In the genomic region with DNA sequence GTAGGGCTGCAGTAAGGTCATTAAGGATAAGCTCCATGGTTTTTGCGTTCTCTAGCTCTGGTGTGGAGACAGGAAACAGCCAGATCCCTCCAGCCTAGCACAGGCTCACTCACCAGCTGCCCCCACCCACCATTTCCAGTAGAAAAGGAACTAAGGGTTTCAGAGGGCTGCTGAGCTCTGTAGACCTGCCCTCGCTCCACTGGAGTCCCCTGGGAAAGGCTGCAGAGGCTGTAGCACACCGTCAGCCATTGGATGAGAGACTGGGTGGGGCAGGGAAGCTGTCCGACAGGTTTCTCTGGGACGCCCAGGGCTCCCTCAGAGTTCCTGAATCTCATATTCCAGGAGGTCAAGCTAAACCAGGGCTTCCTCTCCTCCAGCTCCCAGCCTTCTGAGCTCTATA, we compare ENCODE assay signal across 11 mouse cellular contexts. TPM values are rescaled to one million over a fixed set of nuclear protein-coding genes. Genes with fewer than 3 reads are reported as not detected.
DNase-seq lines count a peak whose midpoint lies in the region; ATAC-seq and TF ChIP-seq lines count a peak whose summit lies in the region.
"Had no signal": no experiment of that assay in that cellular context is flagged by ENCODE, and none has a peak within 500 bp of the region (broad histone marks: within the 10 kb centered on the region; RNA-seq: fewer than 3 reads in every experiment).

No protein-coding gene starts in this region.

- peak overlapping the region; percentile 89 for H3K27ac ChIP-seq in lung, embryonic 14.5 days (ENCODE audit: low read depth)
- H3K27ac ChIP-seq: layer of hippocampus, adult 2 months; liver, embryonic 14.5 days had no signal

- H3K4me3 ChIP-seq in E14TG2a.4 (replicated peaks; ENCODE audit: low read length), result peak overlapping the region; percentile 70
- H3K4me3 ChIP-seq in lung, embryonic 14.5 days (ENCODE audit: low read depth, low read length), result no peak overlapping the region
- H3K4me3 ChIP-seq: layer of hippocampus, adult 2 months had no signal

- intact Hi-C loops in left cerebral cortex, postnatal 4 days (cut with DNase I), result no loop called here

- H3K27me3 ChIP-seq in E14TG2a.4 (ENCODE audit: insufficient read depth, low read length), result no peaks in the 10 kb centered on the region
- H3K27me3 ChIP-seq in lung, embryonic 14.5 days (ENCODE audit: insufficient read depth, low read length), result no peaks in the 10 kb centered on the region

- DNase-seq in R1 (ENCODE audit: low read depth, low spot score) (peak; percentile 96), MN1 (ENCODE audit: low spot score) (no peak), liver (no peak)
- peak; percentile 64 for DNase-seq in kidney, adult 18-20 months
- DNase-seq in lung, embryonic 14.5 days, result peak; percentile 73
- DNase-seq in frontal cortex, postnatal 25 days (ENCODE audit: low spot score in 2 of 2), result no peak
- no peak for DNase-seq in left cerebral cortex, postnatal 4 days
- DNase-seq: gastrocnemius, postnatal 14 days had no signal

- no peak for TF ChIP-seq CTCF in E14TG2a.4 (conservative IDR thresholded peaks at IDR 0.05; ENCODE audit: low read length)
- TF ChIP-seq CTCF in lung, embryonic 14.5 days (IDR thresholded peaks at IDR 0.05; ENCODE audit: low read depth), result no peak

- no peaks in the 10 kb centered on the region for H3K9me3 ChIP-seq in E14TG2a.4 (ENCODE audit: low read length)
- no peaks in the 10 kb centered on the region for H3K9me3 ChIP-seq in lung, embryonic 14.5 days (ENCODE audit: low read depth, low read length)

- H3K36me3 ChIP-seq in E14TG2a.4 (ENCODE audit: insufficient read depth, low read length), result peaks cover 57% of the 10 kb centered on the region
- peaks cover 41% of the 10 kb centered on the region for H3K36me3 ChIP-seq in lung, embryonic 14.5 days (ENCODE audit: insufficient read depth)

- peak overlapping the region; percentile 31; the same call in 1 of the 2 replicates for H3K4me2 ChIP-seq in lung, embryonic 14.5 days

- peaks cover 99% of the 10 kb centered on the region for H3K4me1 ChIP-seq in E14TG2a.4 (replicated peaks; ENCODE audit: low read depth, low read length)
- peaks cover 38% of the 10 kb centered on the region for H3K4me1 ChIP-seq in lung, embryonic 14.5 days (ENCODE audit: insufficient read depth)

- H3K9ac ChIP-seq in lung, embryonic 14.5 days, result no peak overlapping the region
- H3K9ac ChIP-seq: liver, embryonic 14.5 days had no signal

- peak; percentile 53 for ATAC-seq in lung, embryonic 14.5 days (ENCODE audit: insufficient read depth)

- 40% methylated on average over 5 of the region's 5 CpGs for WGBS in lung, embryonic 14.5 days

RNA-seq across cellular contexts. Expression of a gene that starts 11.0 kb away (rescaled TPM):
- 88.3 and 93.1 TPM in 2 replicates for polyA plus RNA-seq in lung, embryonic 14.5 days (2014; fragmentation: Nextera tagmentation; extraction: Ambion mirVana)
- total RNA-seq in left cerebral cortex, postnatal 4 days (2021), result 10 to 100 TPM; 74.2 to 77.9 TPM

RNA-seq across cellular contexts. Expression of a gene that starts 28.1 kb away (rescaled TPM):
- 64.5 and 67.3 TPM in 2 replicates for polyA plus RNA-seq in lung, embryonic 14.5 days (2014; fragmentation: Nextera tagmentation; extraction: Ambion mirVana)
- total RNA-seq in left cerebral cortex, postnatal 4 days (2021), result 1 to 10 TPM; 8.1 to 9.9 TPM

RNA-seq across cellular contexts. Expression of a gene that starts 28.9 kb away (rescaled TPM):
- polyA plus RNA-seq in lung, embryonic 14.5 days (2014; fragmentation: Nextera tagmentation; extraction: Ambion mirVana), result 135 and 146 TPM in 2 replicates
- 10 to 100 TPM; 13.7 to 15.0 TPM for total RNA-seq in left cerebral cortex, postnatal 4 days (2021)

RNA-seq across cellular contexts. Expression of a gene that starts 30.7 kb away (rescaled TPM):
- polyA plus RNA-seq in lung, embryonic 14.5 days (2014; fragmentation: Nextera tagmentation; extraction: Ambion mirVana), result 8.7 and 9.6 TPM in 2 replicates
- total RNA-seq in left cerebral cortex, postnatal 4 days (2021), result 100 to 1,000 TPM in 1 of 2 experiments, 10 to 100 TPM in 1; 43.8 to 116 TPM

RNA-seq across cellular contexts. Expression of a gene that starts 52.4 kb away (rescaled TPM):
- polyA plus RNA-seq in lung, embryonic 14.5 days (2014; fragmentation: Nextera tagmentation; extraction: Ambion mirVana), result not detected in 2 replicates
- total RNA-seq in left cerebral cortex, postnatal 4 days (2021), result not detected
- total RNA-seq: gastrocnemius, postnatal 14 days; layer of hippocampus, adult 2 months had no signal
- polyA plus RNA-seq: liver, embryonic 14.5 days had no signal

Comparison
In these comparisons a context has a peak if more than half of its experiments do, and no peak if none do; other contexts are left out.
1. DNase-seq: peak in R1 (single experiment), kidney, adult 18-20 months (single experiment) and lung, embryonic 14.5 days (single experiment); none in frontal cortex, postnatal 25 days (0 of 2), left cerebral cortex, postnatal 4 days (single experiment), MN1 (single experiment) and liver (single experiment).